Mouse (Mus musculus) embryo, embryonic 9.5 days (tissue): ENCODE data around the gene Ank3.

Experiments used
- DNase-seq: peaks from one replicate; pipeline ENCODE4 v3.0.0-alpha.2; 2017; ENCODE audit errors: extremely low spot score

Gene Ank3

GRCm38 (mm10) chr10:69832241-69832640 is 433.7 kb downstream of the Ank3 start:
- no peak for DNase-seq

GRCm38 (mm10) chr10:69832822-69833221 is 434.2 kb downstream of the Ank3 start:
- DNase-seq: no peak

- no peak for DNase-seq
These were observed 436.1 kb downstream of the Ank3 start for GRCm38 (mm10) chr10:69834700-69835099.

- peak; percentile 75 for DNase-seq
These were observed 447.2 kb downstream of the Ank3 start for GRCm38 (mm10) chr10:69845749-69846148.

GRCm38 (mm10) chr10:69852366-69853091 is 454.0 kb downstream of the Ank3 start:
- DNase-seq: no peak

GRCm38 (mm10) chr10:69854587-69855185 is 456.1 kb downstream of the Ank3 start:
- no peak for DNase-seq

- DNase-seq: no peak
These were observed 459.4 kb downstream of the Ank3 start for GRCm38 (mm10) chr10:69858011-69858410.

- no peak for DNase-seq
These were observed 460.5 kb downstream of the Ank3 start for GRCm38 (mm10) chr10:69858897-69859605.

GRCm38 (mm10) chr10:69859848-69860479 is 461.4 kb downstream of the Ank3 start:
- DNase-seq: no peak

- no peak for DNase-seq
These were observed 464.3 kb downstream of the Ank3 start for GRCm38 (mm10) chr10:69862829-69863228.

- DNase-seq: peak; percentile 72
These were observed 471.8 kb downstream of the Ank3 start for GRCm38 (mm10) chr10:69870348-69870747.

GRCm38 (mm10) chr10:69870947-69871346 is 472.4 kb downstream of the Ank3 start:
- DNase-seq: no peak

- DNase-seq: no peak
These were observed 473.7 kb downstream of the Ank3 start for GRCm38 (mm10) chr10:69872182-69872741.

- DNase-seq: no peak
These were observed 474.3 kb downstream of the Ank3 start for GRCm38 (mm10) chr10:69872892-69873291.

GRCm38 (mm10) chr10:69874806-69875205 is 476.2 kb downstream of the Ank3 start:
- DNase-seq: no peak

GRCm38 (mm10) chr10:69883935-69884680 is 485.5 kb downstream of the Ank3 start:
- DNase-seq: no peak

GRCm38 (mm10) chr10:69888399-69888798 is 489.8 kb downstream of the Ank3 start:
- peak; percentile 42 for DNase-seq

- DNase-seq: no peak
These were observed 491.2 kb downstream of the Ank3 start for GRCm38 (mm10) chr10:69889779-69890178.

GRCm38 (mm10) chr10:69890389-69890985 is 491.9 kb downstream of the Ank3 start:
- DNase-seq: no peak

GRCm38 (mm10) chr10:69892162-69892561 is 493.6 kb downstream of the Ank3 start:
- DNase-seq: no peak

- no peak for DNase-seq
These were observed 497.0 kb downstream of the Ank3 start for GRCm38 (mm10) chr10:69895606-69896005.
